Mouse (Mus musculus) liver, postnatal 0 days (tissue): ENCODE data around the gene Brca2.

ENCODE experiments used
- CTCF ChIP-seq: sonication (generic); IDR thresholded peaks from 2 replicates; pipeline ENCODE4 v1.5.1; 2016; ENCODE audit warnings: antibody characterized with exemption, low read depth
- EP300 ChIP-seq: IDR thresholded peaks from 2 replicates; pipeline ENCODE4 v1.6.1; 2016; ENCODE audit warnings: antibody characterized with exemption, low read depth, mild to moderate bottlenecking

DNA sequence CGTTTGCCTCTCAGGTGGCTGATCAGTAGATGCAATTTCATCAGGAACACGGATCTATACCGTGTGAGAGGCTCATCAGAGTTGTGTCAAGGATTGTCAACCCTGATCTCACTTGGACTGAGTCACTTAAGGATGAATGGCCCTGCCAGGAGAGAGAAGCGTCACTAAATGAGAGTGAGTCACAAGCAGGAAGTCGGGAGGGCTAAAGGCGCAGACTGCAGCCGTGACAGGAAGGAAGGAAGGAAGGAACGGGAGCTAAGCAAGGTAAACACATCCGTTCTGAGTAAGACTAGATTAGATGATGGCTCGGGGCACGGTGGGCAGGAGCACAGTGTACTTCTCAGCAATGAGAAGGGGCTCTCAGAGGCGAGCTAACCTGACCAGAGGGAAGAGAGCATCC, 89.3 kb downstream of the Brca2 start:
- no peak for TF ChIP-seq CTCF
- TF ChIP-seq EP300 = peak; percentile 39; the same call in 1 of the 2 replicates
